Mouse (Mus musculus) cerebellum, adult 18-20 months (tissue): ENCODE data around the gene Alk.

Experiments
- DNase-seq, 2 experiments: peaks; one replicate each; pipeline ENCODE4 v3.0.0; 2021

Alk gene

GRCm38 (mm10) chr17:72009836-72010235 lies 594.6 kb downstream of the Alk start:
- DNase-seq, result no peak

- no peak for DNase-seq
These were observed 596.0 kb downstream of the Alk start for GRCm38 (mm10) chr17:72008389-72008788.

- no peak for DNase-seq
These were observed 599.1 kb downstream of the Alk start for GRCm38 (mm10) chr17:72005365-72005764.

DNA sequence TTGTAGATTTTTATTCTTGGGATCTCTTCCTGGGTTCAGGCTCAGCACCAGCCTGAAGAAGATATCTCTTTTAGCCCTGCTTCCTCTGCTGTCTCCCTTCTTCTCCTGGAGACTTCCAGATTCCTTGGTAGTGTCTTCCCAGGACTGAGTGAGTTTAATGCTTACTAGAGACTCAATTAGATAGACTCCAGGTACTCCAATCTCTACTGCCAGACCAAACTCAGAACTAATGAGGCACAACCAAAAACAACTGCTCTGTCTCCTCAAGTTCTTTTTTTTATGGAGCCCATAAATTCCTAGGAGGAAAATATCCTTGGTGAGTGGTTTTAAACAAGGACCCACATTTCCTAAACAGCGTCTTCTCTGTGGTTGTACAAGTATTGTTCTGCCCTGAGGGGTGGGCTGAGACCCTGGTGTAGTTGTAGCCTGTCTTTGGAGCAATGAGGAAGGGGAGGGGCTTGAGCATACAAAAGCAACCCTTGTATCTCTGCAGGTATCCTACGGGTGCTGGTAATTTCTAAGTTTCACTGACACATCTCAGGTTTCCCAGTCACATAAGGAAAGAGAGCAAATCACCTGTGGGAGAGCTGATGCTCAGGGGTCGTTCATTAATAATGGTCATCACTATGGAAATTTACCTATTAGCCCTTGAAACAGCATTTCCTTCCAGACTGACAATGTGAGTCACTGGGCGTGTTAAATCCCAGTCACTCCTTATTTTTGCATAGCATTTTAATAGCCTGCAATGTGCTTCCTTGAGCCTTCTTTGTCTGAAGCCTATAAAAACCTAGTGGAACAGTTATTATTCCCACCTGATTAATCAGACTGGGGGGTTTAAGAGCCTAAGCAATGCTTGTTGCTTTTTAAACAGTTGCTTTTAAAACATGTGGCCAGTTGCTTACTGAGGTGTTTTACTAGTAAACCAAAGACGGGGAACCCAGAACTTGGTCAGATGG lies 604.6 kb downstream of the Alk start:
- DNase-seq, result no peak

DNA sequence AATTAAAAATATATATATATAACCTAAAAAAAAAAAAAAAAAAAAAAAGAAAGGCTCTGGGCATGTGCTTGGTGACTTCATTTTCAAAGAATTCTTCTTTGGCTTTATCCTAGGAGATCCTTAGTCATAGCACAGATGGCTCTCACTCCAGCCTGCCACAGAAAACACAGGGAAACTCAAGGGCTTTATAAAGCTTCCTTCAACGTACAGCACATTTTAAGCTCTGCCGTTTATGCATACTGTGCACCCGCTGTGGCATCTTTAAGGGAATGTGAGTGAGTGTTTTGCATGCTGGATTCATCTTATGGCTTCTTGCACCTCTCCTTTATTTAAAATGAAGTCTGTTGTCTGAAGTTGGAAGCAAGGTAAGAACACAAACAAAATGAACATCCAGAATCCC lies 606.7 kb downstream of the Alk start:
- no peak for DNase-seq

DNA sequence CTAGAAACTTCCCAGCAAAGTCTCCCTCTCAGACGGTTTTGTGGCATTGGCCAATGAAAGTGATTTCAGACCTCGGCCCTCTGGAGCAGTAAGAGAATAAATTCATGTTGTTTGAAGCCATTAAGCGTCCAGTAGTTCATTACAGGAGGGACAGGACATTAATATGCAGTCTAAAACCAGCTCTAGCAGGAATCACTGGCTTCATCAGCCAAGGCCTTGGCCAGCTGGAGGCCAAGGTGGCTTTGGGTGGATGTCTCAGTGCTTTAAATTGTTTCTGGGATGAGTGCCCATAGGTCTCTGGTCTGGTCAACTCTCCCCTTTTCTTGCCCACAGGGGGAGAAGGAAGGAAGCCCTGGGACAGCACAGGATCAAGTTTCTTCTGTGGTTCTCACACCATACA lies 608.9 kb downstream of the Alk start:
- DNase-seq, result no peak

GRCm38 (mm10) chr17:71994144-71994543 lies 610.3 kb downstream of the Alk start:
- DNase-seq, result no peak

DNA sequence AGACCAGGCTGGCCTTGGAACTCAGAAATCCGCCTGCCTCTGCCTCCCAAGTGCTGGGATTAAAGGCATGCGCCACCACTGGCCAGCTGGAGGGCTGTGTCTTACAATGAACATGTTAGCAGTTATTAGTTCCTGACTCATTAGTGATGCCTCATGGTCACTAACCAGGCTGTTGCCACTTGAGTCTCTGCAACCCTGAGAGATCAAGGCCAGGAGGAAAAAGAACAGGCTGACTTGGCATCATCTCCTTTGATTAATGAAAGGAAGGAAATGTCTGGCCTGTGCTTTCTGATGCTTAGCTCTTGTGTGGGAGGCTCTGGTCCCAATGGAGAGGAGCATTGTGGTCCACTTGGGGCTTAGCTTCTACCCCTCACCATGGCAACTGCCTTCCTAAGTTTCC lies 611.4 kb downstream of the Alk start:
- DNase-seq, result no peak

DNA sequence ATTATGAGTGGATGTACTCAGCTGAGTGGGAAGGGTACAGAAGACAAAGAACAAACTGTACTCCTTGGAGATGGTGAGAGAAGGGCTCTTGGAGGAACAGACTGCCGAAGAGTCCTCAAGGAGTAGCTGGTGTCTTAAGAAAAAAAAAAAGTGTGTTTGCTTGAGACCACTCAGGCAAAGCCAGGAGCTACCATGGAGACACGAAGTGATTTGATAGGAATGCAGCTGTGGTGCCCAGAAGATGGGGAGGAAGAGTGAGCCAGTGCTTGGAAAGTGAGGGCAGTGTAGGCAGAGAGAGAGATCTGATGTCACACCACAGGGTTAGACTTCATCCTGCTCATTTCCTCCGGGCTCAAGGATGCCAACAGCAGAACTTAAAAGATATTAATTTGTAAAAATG lies 613.2 kb downstream of the Alk start:
- no peak for DNase-seq

DNA sequence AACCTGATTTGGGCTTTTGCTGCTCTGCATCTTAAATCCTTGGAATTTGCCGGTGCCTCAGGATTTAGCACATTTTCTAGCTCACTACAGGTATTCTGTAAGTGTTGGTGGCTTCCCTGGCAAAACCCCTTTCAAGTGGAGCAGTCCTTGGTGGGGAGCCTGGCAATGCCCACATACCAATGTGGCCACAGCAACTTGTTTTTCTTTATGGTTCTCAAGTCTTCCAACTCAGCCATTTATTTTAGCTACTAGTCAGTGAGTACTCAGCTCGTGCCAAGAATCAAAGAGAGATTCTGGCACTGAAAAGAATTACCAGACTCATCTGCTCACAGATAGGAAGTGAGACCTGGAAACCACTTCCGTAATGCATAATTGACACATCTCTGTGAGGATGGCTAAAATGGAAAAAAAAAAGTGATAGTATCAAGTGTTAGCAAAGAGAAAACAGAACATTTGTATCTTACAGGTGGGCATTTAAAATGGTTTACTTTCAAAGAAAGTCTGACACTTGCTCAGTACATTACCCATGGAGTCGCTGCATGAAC lies 614.2 kb downstream of the Alk start:
- DNase-seq, result no peak

GRCm38 (mm10) chr17:71988736-71989569 lies 615.5 kb downstream of the Alk start:
- DNase-seq, result no peak

GRCm38 (mm10) chr17:71986998-71987397 lies 617.4 kb downstream of the Alk start:
- DNase-seq, result no peak

DNA sequence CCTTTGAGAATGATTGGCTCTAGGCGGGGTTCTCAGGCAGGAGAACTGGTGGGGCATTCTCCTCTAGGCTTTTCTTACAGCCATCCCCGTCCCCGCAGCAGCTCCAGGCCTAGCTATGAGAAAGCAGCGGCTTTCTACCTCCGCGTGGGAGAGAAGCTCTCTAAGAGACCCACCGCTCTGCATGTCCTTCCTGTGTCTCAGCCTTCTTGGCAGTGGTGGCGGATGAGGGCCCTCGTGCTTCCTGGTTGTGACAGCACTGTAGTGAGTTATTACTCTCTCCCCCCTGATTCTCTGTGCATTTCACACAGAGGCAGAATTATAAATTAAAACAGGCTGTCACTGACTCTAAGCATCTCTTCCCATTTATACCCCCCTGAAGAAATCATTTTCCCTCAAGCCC lies 618.0 kb downstream of the Alk start:
- no peak for DNase-seq

DNA sequence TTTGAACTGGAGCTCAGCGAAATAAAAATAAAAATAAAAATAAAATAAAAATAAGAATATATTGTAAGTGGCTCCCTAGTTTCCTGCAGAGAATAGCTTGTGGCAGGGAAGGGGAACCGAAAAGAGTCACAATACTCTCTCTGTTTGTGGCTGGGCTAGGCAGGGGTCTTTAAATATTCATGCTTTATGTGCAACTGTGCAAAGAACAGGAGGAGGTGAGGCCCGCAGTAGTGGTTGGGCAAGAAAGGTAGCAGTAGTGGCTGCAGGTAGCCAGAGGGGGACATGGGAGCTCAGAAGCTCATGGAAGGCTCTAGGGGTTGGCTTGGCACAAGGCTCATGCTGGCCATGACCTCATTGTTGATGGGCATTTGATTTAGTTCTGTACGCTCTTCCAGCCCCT lies 623.2 kb downstream of the Alk start:
- DNase-seq, result no peak

- DNase-seq, result no peak
These were observed 623.8 kb downstream of the Alk start for GRCm38 (mm10) chr17:71980518-71981145.

DNA sequence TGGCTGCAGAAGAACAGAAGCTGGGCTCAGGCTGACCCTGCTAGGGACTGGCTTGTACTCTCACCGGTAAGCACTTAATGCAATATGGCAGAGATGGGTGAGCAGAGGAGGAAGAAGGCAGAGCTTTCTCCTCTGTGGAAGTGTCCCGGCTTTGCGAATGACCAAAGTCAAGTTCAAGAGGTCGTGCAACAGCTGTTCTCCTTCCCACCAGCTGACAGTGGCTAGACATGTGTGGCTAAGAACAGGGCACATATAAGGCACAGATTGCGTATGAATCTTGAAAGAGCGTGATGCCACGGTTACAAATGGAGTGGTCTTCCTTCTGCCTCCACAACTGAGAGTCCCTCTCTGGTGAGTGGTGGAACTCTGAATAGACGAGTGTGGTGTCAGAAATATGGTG lies 625.3 kb downstream of the Alk start:
- DNase-seq, result no peak

DNA sequence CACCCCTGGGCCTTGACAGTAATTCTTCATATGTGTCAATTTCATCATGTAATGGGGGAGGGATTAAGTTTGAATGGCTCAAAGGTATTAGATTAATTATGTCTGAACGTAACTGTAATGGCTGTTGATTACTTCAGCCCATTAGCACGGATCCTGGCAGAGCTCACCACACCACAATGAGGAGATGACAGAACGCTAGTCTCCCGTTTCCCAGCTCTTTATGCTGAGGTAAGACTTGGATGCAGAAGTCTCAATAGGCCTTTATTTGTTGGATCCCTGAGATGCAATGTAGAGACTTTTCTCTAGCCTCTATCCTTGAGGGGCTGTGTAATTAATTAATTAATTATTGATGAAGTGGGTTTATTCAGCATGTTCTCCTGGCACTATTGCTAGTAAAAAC lies 627.8 kb downstream of the Alk start:
- no peak for DNase-seq

DNA sequence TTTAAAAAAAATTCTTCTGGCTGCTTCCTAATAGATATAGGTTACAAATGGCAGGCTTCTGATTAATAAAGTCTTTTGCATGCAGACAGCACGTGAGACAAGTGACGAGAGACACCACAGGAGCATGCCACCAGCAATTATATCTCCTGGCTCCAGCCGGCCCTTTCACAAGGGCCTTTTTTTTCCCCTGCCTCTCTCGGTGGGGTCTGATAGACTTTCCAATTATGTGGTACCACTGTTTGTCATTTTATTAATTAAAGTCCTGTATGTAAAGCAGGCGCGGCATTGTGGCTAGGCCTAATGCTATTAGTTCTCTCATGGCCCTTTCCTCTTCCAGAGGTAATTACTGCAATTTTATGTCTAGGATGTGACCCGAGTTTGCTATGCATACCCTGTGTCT lies 630.7 kb downstream of the Alk start:
- no peak for DNase-seq

DNA sequence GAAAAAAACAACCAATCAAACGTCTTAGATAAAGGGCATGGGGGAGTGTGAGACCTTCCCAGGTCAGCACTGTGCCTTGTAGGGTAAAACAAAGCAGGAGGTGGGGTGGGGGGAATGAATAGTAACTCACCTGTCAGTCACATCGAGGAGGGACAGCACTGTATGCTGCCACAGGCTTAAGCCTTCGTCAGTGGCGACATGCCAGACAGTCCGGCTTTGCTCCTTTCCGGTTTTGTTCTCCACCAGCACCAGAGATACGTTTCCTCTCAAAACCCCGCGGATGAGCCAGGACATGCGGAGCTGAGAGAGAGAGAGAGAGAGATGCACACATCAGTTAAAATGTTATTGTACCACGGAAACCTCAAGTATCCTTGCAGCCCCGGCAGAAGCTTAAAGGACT lies 637.1 kb downstream of the Alk start:
- no peak for DNase-seq

DNA sequence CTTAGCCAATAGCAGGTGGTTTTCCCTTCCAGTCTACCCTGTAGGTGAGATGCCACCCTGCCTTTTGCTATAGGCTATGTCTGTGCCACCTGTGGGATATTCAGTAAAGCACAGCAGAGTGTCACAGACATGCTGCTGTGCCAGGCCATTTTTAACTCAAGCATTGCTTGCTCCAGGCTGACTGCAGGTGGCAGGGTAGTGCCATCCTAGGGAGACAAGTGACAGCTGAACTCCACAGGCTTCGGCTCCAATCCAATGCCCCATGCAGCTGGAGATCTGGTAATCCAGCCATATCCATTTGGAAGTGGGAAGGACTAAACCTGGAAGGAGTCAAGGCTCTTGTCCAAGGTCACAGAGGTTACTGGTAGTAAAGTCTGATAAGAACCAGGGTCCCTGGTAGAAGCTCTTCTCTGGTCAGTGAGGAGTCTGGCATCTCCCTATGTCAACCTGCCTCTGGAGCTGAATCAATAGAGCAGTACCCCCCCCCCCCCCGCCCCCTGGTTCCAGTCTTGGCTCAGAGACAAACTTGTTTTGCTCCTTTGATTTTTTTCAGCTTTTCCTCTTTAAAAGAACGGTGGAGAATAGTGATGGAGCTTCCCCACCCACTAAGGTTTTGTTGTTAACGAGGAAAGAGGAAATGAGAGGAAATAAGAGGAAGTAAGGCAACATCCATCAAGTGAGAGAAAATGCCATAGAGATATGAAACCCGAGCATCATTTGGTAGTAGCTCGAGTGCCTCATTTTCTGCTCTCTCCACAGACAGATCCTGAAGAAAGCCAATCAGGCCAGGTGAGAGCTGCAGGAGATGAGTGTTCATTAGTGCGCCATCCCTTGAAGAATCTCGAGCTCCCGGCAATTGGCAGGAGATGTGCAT lies 638.5 kb downstream of the Alk start:
- peak; percentile 73 to 75 for DNase-seq

DNA sequence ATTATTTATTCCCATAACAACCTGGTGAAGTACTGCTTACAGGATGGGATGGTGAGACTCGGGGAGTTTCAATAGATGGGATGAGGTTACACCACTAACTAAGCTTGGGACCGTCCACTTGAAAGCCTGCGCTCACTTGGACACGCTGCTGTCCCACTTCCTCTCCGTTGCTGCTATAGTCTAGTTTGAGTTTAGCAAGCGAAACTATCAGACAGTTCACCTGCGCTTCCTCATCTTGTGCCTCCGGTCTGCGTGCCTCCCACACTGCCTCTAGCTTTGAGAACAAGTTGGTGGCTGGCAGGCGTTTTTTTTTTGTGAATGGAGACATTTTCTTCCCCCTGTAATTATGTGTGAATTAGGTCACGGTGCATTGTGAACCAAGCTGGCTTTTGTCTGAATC lies 639.8 kb downstream of the Alk start:
- DNase-seq, result no peak

DNA sequence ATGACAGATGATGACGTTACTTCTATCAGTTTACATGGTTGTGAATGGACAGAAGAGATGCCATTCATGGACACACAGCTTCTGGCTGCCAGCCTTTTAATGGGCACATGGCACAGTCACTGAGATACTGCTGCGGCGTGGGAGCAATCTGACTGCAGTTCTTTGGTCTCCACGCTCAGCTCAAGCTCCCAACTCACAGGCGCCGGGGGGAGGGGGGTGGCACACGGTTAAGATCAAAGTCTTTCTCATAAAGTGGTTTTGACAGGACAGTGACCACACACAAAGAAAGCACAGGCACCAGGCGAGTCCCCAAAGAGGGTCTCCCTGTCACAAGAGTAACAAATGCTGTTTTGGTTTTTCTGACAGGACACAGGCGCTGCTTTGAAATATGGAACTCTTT lies 641.7 kb downstream of the Alk start:
- no peak for DNase-seq
